Mouse (Mus musculus) stomach, embryonic 16.5 days (tissue): ENCODE results near the gene Plekhb1. TPM values are rescaled to one million over a fixed set of nuclear protein-coding genes. Genes with fewer than 3 reads are reported as not detected.
A peak's percentile ranks its signal among the peaks of the same experiment; 100 is the strongest.

Source experiments
- ATAC-seq: fragments of 200-750 bp; cut with Nextera tagmentation; 2 replicates; pipeline ENCODE4 v1.8.0; 2017; ENCODE audit warnings: moderate number of reproducible peaks, moderate TSS enrichment; ENCODE audit not compliant: insufficient read depth, low FRiP score
- H3K27ac ChIP-seq: fragments of 300-500 bp; sonication (generic); 2 replicates; pipeline ENCODE4 v1.5.1; 2014; ENCODE audit warnings: low read length
- H3K27me3 ChIP-seq: fragments of 300-500 bp; sonication (generic); 2 replicates; pipeline ENCODE4 v1.6.1; 2014; ENCODE audit warnings: low read length, control low read depth, mixed read lengths; ENCODE audit not compliant: control insufficient read depth, insufficient read depth
- H3K36me3 ChIP-seq: fragments of 300-500 bp; sonication (generic); 2 replicates; pipeline ENCODE4 v1.6.1; 2014; ENCODE audit warnings: low read length; ENCODE audit not compliant: control insufficient read depth, insufficient read depth
- H3K4me1 ChIP-seq: fragments of 300-500 bp; sonication (generic); 2 replicates; pipeline ENCODE4 v1.6.1; 2014; ENCODE audit warnings: low read length, control low read depth, mixed read lengths; ENCODE audit not compliant: control insufficient read depth, insufficient read depth
- H3K4me2 ChIP-seq: fragments of 300-500 bp; sonication (generic); 2 replicates; pipeline ENCODE4 v1.6.1; 2014; ENCODE audit warnings: low read depth, low read length, mixed read lengths
- H3K4me3 ChIP-seq: fragments of 300-500 bp; sonication (generic); replicated peaks from 2 replicates; pipeline ENCODE4 v1.5.1; 2014; ENCODE audit warnings: mild to moderate bottlenecking, low read length
- H3K9ac ChIP-seq: fragments of 300-500 bp; sonication (generic); 2 replicates; pipeline ENCODE4 v1.6.1; 2014; ENCODE audit warnings: low read length
- H3K9me3 ChIP-seq: fragments of 300-500 bp; sonication (generic); replicated peaks from 2 replicates; pipeline ENCODE4 v1.6.1; 2016; ENCODE audit warnings: low read length, control low read depth; ENCODE audit not compliant: control insufficient read depth
- WGBS: fragments of 180-500 bp; shearing (Covaris S2); extraction: QIAGEN DNeasy Blood & Tissue Kit; methylation state at CpG from one replicate; pipeline ENCODE4 v1.1.7; 2014; 5-methylcytosine and 5-hydroxymethylcytosine counted together
- polyA plus RNA-seq: library from polyadenylated mRNA; unstranded; fragments of >200 nt; fragmentation: Nextera tagmentation; extraction: Ambion mirVana; gene quantifications from 2 replicates; pipeline ENCODE4 v1.2.1, GENCODE M21; 2015

Plekhb1 gene
- polyA plus RNA-seq, 1 experiment from 2014 or later: 13.9 TPM

GRCm38 (mm10) chr7:100649095-100649494 is 13.1 kb downstream of the Plekhb1 start:
- Histone ChIP-seq H3K36me3 (no peaks in the 10 kb centered on the region), H3K4me3 (no peak overlapping the region), H3K9me3 (no peaks in the 10 kb centered on the region), H3K4me1 (no peaks in the 10 kb centered on the region), H3K27ac (no peak overlapping the region), H3K4me2 (no peak overlapping the region), H3K27me3 (no peaks in the 10 kb centered on the region), H3K9ac (no peak overlapping the region)
- 77% methylated on average over 4 of the region's 4 CpGs for WGBS
- ATAC-seq: no peak

- Histone ChIP-seq H3K4me2 (no peak overlapping the region), H3K36me3 (no peaks in the 10 kb centered on the region), H3K9ac (no peak overlapping the region), H3K27ac (no peak overlapping the region), H3K9me3 (no peaks in the 10 kb centered on the region), H3K27me3 (no peaks in the 10 kb centered on the region), H3K4me1 (no peaks in the 10 kb centered on the region), H3K4me3 (no peak overlapping the region)
- WGBS: 37% methylated on average over 3 of the region's 3 CpGs
- peak; percentile 19; the same call in 1 of the 2 replicates for ATAC-seq
Measured at GRCm38 (mm10) chr7:100645147-100645546, 17.1 kb downstream of the Plekhb1 start.

GRCm38 (mm10) chr7:100642413-100642812 is 19.8 kb downstream of the Plekhb1 start:
- no peaks in the 10 kb centered on the region for H3K9me3 ChIP-seq
- no peak overlapping the region for H3K9ac ChIP-seq
- ATAC-seq: no peak
- H3K27ac ChIP-seq: no peak overlapping the region
- no peaks in the 10 kb centered on the region for H3K4me1 ChIP-seq
- no peak overlapping the region for H3K4me2 ChIP-seq
- H3K36me3 ChIP-seq: no peaks in the 10 kb centered on the region
- H3K4me3 ChIP-seq: no peak overlapping the region
- H3K27me3 ChIP-seq: no peaks in the 10 kb centered on the region
- 71% methylated on average over 4 of the region's 4 CpGs for WGBS

- Histone ChIP-seq H3K36me3 (no peaks in the 10 kb centered on the region), H3K4me3 (no peak overlapping the region), H3K27me3 (no peaks in the 10 kb centered on the region), H3K9ac (no peak overlapping the region), H3K4me1 (no peaks in the 10 kb centered on the region), H3K4me2 (no peak overlapping the region), H3K9me3 (no peaks in the 10 kb centered on the region), H3K27ac (no peak overlapping the region)
- 9% methylated on average over 1 of the region's 1 CpGs for WGBS
- no peak for ATAC-seq
Measured at GRCm38 (mm10) chr7:100637657-100638056, 24.6 kb downstream of the Plekhb1 start.

GRCm38 (mm10) chr7:100624538-100624937 is 37.7 kb downstream of the Plekhb1 start:
- no peaks in the 10 kb centered on the region; the same call in 1 of the 2 replicates for H3K36me3 ChIP-seq
- no peak for ATAC-seq

GRCm38 (mm10) chr7:100622277-100622676 is 39.9 kb downstream of the Plekhb1 start:
- Histone ChIP-seq H3K27ac (no peak overlapping the region), H3K4me2 (no peak overlapping the region), H3K4me3 (no peak overlapping the region), H3K9me3 (no peaks in the 10 kb centered on the region), H3K4me1 (0 out of 2 replicates have a peak, but pooled peaks cover 4% of the 10 kb centered on the region), H3K36me3 (no peaks in the 10 kb centered on the region), H3K9ac (no peak overlapping the region), H3K27me3 (no peaks in the 10 kb centered on the region)
- 78% methylated on average over 2 of the region's 2 CpGs for WGBS
- ATAC-seq: no peak

More at GRCm38 (mm10) chr7:100624538-100624937, 37.7 kb downstream of the Plekhb1 start:
- Histone ChIP-seq H3K27me3 (no peaks in the 10 kb centered on the region), H3K9me3 (no peaks in the 10 kb centered on the region), H3K4me1 (0 out of 2 replicates have a peak, but pooled peaks cover 4% of the 10 kb centered on the region), H3K4me2 (no peak overlapping the region), H3K4me3 (no peak overlapping the region), H3K9ac (no peak overlapping the region), H3K27ac (no peak overlapping the region)
- 74% methylated on average over 3 of the region's 3 CpGs for WGBS

- WGBS: 90% methylated on average over 4 of the region's 4 CpGs
Measured at GRCm38 (mm10) chr7:100616121-100616857, 45.9 kb downstream of the Plekhb1 start.

GRCm38 (mm10) chr7:100608910-100609309 is 53.3 kb downstream of the Plekhb1 start:
- H3K4me2 ChIP-seq: peak overlapping the region; percentile 84
- peak overlapping the region; percentile 90 for H3K4me3 ChIP-seq
- H3K9ac ChIP-seq: peak overlapping the region; percentile 98
- no peak for ATAC-seq
- H3K36me3 ChIP-seq: no peaks in the 10 kb centered on the region
- H3K4me1 ChIP-seq: peaks cover 7% of the 10 kb centered on the region; the same call in 1 of the 2 replicates
- 11% methylated on average over 4 of the region's 4 CpGs for WGBS
- no peaks in the 10 kb centered on the region for H3K27me3 ChIP-seq
- H3K27ac ChIP-seq: peak overlapping the region; percentile 97; the same call in 1 of the 2 replicates
- no peaks in the 10 kb centered on the region for H3K9me3 ChIP-seq

More at GRCm38 (mm10) chr7:100616121-100616857, 45.9 kb downstream of the Plekhb1 start:
- ATAC-seq: no peak
- Histone ChIP-seq H3K4me1 (no peaks in the 10 kb centered on the region), H3K36me3 (no peaks in the 10 kb centered on the region), H3K4me2 (no peak overlapping the region), H3K9ac (no peak overlapping the region), H3K4me3 (no peak overlapping the region), H3K9me3 (no peaks in the 10 kb centered on the region), H3K27me3 (no peaks in the 10 kb centered on the region), H3K27ac (no peak overlapping the region)

- H3K9me3 ChIP-seq: no peaks in the 10 kb centered on the region
- H3K4me3 ChIP-seq: peak within 1 kb of the TSS; percentile 90
- no peaks in the 10 kb centered on the region for H3K27me3 ChIP-seq
- under 1% methylated on average over 43 of the region's 43 CpGs for WGBS
- H3K9ac ChIP-seq: peak within 1 kb of the TSS; percentile 98
- ATAC-seq: peak; percentile 22
- no peaks in the 10 kb centered on the region for H3K36me3 ChIP-seq
- peak within 1 kb of the TSS; percentile 84 for H3K4me2 ChIP-seq
- peaks cover 7% of the 10 kb centered on the region; the same call in 1 of the 2 replicates for H3K4me1 ChIP-seq
- H3K27ac ChIP-seq: peak within 1 kb of the TSS; percentile 97
Measured at GRCm38 (mm10) chr7:100608130-100608741, 54.0 kb downstream of the Plekhb1 start, which contains the start of gene Mrpl48. TSS of gene Mrpl48 (minus strand) at chr7:100608301.
